Mouse (Mus musculus): ENCODE measurements at regions not wholly inside any gene's neighbourhood (a gene's known extent, or its start where the extent isn't known, plus 50 kb on each side); places are given as distances from the start of the nearest gene placed in this dataset.

- Histone ChIP-seq H3K36me3 (ENCODE audit: control insufficient read depth, insufficient read depth) (no peaks in the 10 kb centered on the region), H3K4me2 (ENCODE audit: low read length) (no peak overlapping the region), H3K9ac (replicated peaks; ENCODE audit: low read depth, low read length) (no peak overlapping the region), H3K4me3 (replicated peaks; ENCODE audit: low read length) (no peak overlapping the region), H3K4me1 (replicated peaks; ENCODE audit: control insufficient read depth, insufficient read depth, low read length) (no peaks in the 10 kb centered on the region), H3K9me3 (ENCODE audit: control insufficient read depth, low read length) (no peaks in the 10 kb centered on the region), H3K27me3 (replicated peaks; ENCODE audit: control insufficient read depth, insufficient read depth, low read length) (no peaks in the 10 kb centered on the region), H3K27ac (ENCODE audit: low read length) (no peak overlapping the region)
- ATAC-seq, result no peak
- 11% methylated on average over 5 of the region's 5 CpGs for WGBS
Measured at GRCm38 (mm10) chr14:89062583-89063436, 591.6 kb upstream of the Pcdh20 start.

- Histone ChIP-seq H3K27ac (ENCODE audit: low read length) (no peak overlapping the region), H3K4me3 (replicated peaks; ENCODE audit: low read length) (no peak overlapping the region), H3K9ac (replicated peaks; ENCODE audit: low read depth, low read length) (no peak overlapping the region), H3K4me2 (ENCODE audit: low read length) (no peak overlapping the region), H3K36me3 (ENCODE audit: control insufficient read depth, insufficient read depth) (no peaks in the 10 kb centered on the region), H3K4me1 (replicated peaks; ENCODE audit: control insufficient read depth, insufficient read depth, low read length) (no peaks in the 10 kb centered on the region), H3K9me3 (ENCODE audit: control insufficient read depth, low read length) (no peaks in the 10 kb centered on the region), H3K27me3 (replicated peaks; ENCODE audit: control insufficient read depth, insufficient read depth, low read length) (no peaks in the 10 kb centered on the region)
- WGBS, result 7% methylated on average over 1 of the region's 1 CpGs
- no peak for ATAC-seq
Measured at GRCm38 (mm10) chr14:89061319-89061718, 590.1 kb upstream of the Pcdh20 start.

- Histone ChIP-seq H3K9me3 (ENCODE audit: control insufficient read depth, low read length) (no peaks in the 10 kb centered on the region), H3K4me2 (ENCODE audit: low read length) (no peak overlapping the region), H3K4me1 (replicated peaks; ENCODE audit: control insufficient read depth, insufficient read depth, low read length) (no peaks in the 10 kb centered on the region), H3K27me3 (replicated peaks; ENCODE audit: control insufficient read depth, insufficient read depth, low read length) (no peaks in the 10 kb centered on the region), H3K27ac (ENCODE audit: low read length) (no peak overlapping the region), H3K9ac (replicated peaks; ENCODE audit: low read depth, low read length) (no peak overlapping the region), H3K36me3 (ENCODE audit: control insufficient read depth, insufficient read depth) (no peaks in the 10 kb centered on the region), H3K4me3 (replicated peaks; ENCODE audit: low read length) (no peak overlapping the region)
- ATAC-seq, result no peak
Measured at GRCm38 (mm10) chr14:89034390-89034789, 563.2 kb upstream of the Pcdh20 start.

DNA sequence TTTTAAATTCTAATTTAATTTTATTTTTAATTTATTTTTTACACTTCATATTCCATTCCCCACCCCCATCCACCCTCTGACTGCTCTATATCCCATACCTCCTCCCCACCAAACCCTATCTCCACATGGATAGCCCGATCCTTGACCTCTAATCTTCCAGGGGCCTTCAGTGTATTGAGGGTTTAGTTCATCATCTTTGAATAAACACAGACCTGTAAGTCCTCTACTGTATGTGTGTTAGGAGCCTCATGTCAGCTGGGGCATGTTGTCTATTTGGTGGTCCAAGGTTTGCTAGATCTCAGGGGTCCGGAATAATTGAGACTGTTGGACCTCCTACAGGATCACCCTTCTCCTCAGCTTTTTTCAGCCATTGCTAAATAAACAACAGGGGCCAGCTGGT, 540.2 kb upstream of the Pcdh20 start:
- no peak for ATAC-seq
- H3K27ac ChIP-seq (ENCODE audit: low read length), result no peak overlapping the region
- no peak overlapping the region for H3K4me2 ChIP-seq (ENCODE audit: low read length)
- no peaks in the 10 kb centered on the region for H3K36me3 ChIP-seq (ENCODE audit: control insufficient read depth, insufficient read depth)
- H3K27me3 ChIP-seq (replicated peaks; ENCODE audit: control insufficient read depth, insufficient read depth, low read length), result no peaks in the 10 kb centered on the region
- H3K9ac ChIP-seq (replicated peaks; ENCODE audit: low read depth, low read length), result no peak overlapping the region
- no peak overlapping the region for H3K4me3 ChIP-seq (replicated peaks; ENCODE audit: low read length)
- H3K9me3 ChIP-seq (ENCODE audit: control insufficient read depth, low read length), result no peaks in the 10 kb centered on the region
- 97% methylated on average over 2 of the region's 2 CpGs for WGBS
- H3K4me1 ChIP-seq (replicated peaks; ENCODE audit: control insufficient read depth, insufficient read depth, low read length), result no peaks in the 10 kb centered on the region

GRCm38 (mm10) chr14:89009648-89010047, 538.5 kb upstream of the Pcdh20 start:
- Histone ChIP-seq H3K9me3 (ENCODE audit: control insufficient read depth, low read length) (no peaks in the 10 kb centered on the region), H3K4me1 (replicated peaks; ENCODE audit: control insufficient read depth, insufficient read depth, low read length) (no peaks in the 10 kb centered on the region), H3K4me3 (replicated peaks; ENCODE audit: low read length) (no peak overlapping the region), H3K36me3 (ENCODE audit: control insufficient read depth, insufficient read depth) (no peaks in the 10 kb centered on the region), H3K27ac (ENCODE audit: low read length) (no peak overlapping the region), H3K4me2 (ENCODE audit: low read length) (no peak overlapping the region), H3K27me3 (replicated peaks; ENCODE audit: control insufficient read depth, insufficient read depth, low read length) (no peaks in the 10 kb centered on the region), H3K9ac (replicated peaks; ENCODE audit: low read depth, low read length) (no peak overlapping the region)
- no peak for ATAC-seq
- WGBS, result 30% methylated on average over 1 of the region's 1 CpGs

GRCm38 (mm10) chr14:88981895-88982294, 510.7 kb upstream of the Pcdh20 start:
- Histone ChIP-seq H3K4me3 (replicated peaks; ENCODE audit: low read length) (no peak overlapping the region), H3K9ac (replicated peaks; ENCODE audit: low read depth, low read length) (no peak overlapping the region), H3K27me3 (replicated peaks; ENCODE audit: control insufficient read depth, insufficient read depth, low read length) (no peaks in the 10 kb centered on the region), H3K36me3 (ENCODE audit: control insufficient read depth, insufficient read depth) (no peaks in the 10 kb centered on the region), H3K4me1 (replicated peaks; ENCODE audit: control insufficient read depth, insufficient read depth, low read length) (no peaks in the 10 kb centered on the region), H3K9me3 (ENCODE audit: control insufficient read depth, low read length) (no peaks in the 10 kb centered on the region), H3K27ac (ENCODE audit: low read length) (no peak overlapping the region), H3K4me2 (ENCODE audit: low read length) (no peak overlapping the region)
- no peak for ATAC-seq
- WGBS, result 9% methylated on average over 6 of the region's 6 CpGs

DNA sequence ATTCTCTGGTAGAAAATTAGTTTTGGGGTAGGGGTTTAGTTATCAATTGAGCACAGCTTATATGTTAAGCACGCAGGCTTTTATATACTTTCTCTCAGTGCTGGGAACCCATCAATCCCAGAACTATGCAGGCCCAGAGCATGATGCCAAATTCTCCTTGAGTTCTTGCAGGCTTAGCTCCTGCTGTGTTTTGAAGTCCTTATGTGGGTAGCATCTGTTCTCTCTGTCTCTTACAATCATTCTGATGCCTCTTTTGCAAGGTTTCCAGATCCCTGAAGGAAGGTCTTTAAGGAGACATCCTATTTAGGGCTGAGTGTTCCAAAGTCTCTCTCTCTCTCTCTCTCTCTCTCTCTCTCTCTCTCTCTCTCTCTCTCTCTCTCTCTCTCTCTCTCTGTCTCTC, 504.8 kb upstream of the Pcdh20 start:
- Histone ChIP-seq H3K4me1 (replicated peaks; ENCODE audit: control insufficient read depth, insufficient read depth, low read length) (no peaks in the 10 kb centered on the region), H3K27ac (ENCODE audit: low read length) (no peak overlapping the region), H3K36me3 (ENCODE audit: control insufficient read depth, insufficient read depth) (no peaks in the 10 kb centered on the region), H3K27me3 (replicated peaks; ENCODE audit: control insufficient read depth, insufficient read depth, low read length) (no peaks in the 10 kb centered on the region), H3K9ac (replicated peaks; ENCODE audit: low read depth, low read length) (no peak overlapping the region), H3K4me2 (ENCODE audit: low read length) (no peak overlapping the region), H3K9me3 (ENCODE audit: control insufficient read depth, low read length) (no peaks in the 10 kb centered on the region), H3K4me3 (replicated peaks; ENCODE audit: low read length) (no peak overlapping the region)
- WGBS, result 83% methylated on average over 1 of the region's 1 CpGs
- no peak for ATAC-seq

DNA sequence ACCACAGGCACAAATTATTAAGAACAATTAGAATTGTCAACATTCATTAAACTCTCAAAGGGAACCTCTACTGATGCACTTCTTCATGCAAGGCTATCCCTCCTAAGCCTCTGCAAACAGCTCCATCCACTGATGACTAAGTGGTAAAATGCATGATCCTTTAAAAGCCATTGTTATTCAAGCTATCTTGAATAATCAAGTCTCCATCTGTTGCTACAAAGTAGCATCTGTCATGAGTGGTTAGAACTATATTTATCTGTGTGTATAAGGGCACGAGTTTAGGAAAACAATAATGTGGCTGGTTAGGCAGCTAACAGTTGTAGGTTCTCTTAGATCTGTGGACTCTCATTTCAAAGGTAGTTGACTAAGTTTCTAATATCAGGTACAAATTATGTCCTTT, 463.4 kb upstream of the Pcdh20 start:
- H3K4me1 ChIP-seq (replicated peaks; ENCODE audit: control insufficient read depth, insufficient read depth, low read length), result no peaks in the 10 kb centered on the region
- no peaks in the 10 kb centered on the region for H3K27me3 ChIP-seq (replicated peaks; ENCODE audit: control insufficient read depth, insufficient read depth, low read length)
- WGBS, result 49% methylated on average over 1 of the region's 1 CpGs
- ATAC-seq, result no peak
- H3K36me3 ChIP-seq (ENCODE audit: control insufficient read depth, insufficient read depth), result no peaks in the 10 kb centered on the region
- no peak overlapping the region for H3K4me2 ChIP-seq (ENCODE audit: low read length)
- H3K27ac ChIP-seq (ENCODE audit: low read length), result no peak overlapping the region
- H3K9me3 ChIP-seq (ENCODE audit: control insufficient read depth, low read length), result no peaks in the 10 kb centered on the region
- no peak overlapping the region for H3K4me3 ChIP-seq (replicated peaks; ENCODE audit: low read length)
- no peak overlapping the region for H3K9ac ChIP-seq (replicated peaks; ENCODE audit: low read depth, low read length)
